Mouse (Mus musculus) CH12.LX (cell line): ENCODE measurements at regions not wholly inside any gene's neighbourhood (a gene's known extent, or its start where the extent isn't known, plus 50 kb on each side); places are given as distances from the start of the nearest gene placed in this dataset.

Experiments
- CTCF ChIP-seq, 2 experiments: IDR thresholded peaks in 1 of 2; conservative IDR thresholded peaks in 1 of 2; 2 replicates each; pipeline ENCODE4 v1.5.1; 2011 to 2012; ENCODE audit warnings: low read depth in 2 of 2, low read length in 2 of 2, improper control_type of control experiment in 1 of 2, inconsistent platforms in 1 of 2, mild to moderate bottlenecking in 1 of 2, moderate library complexity in 1 of 2
- E2F4 ChIP-seq: IDR thresholded peaks from 2 replicates; pipeline ENCODE4 v1.6.1; 2011; ENCODE audit warnings: low read depth, low read length, improper control_type of control experiment; ENCODE audit not compliant: insufficient replicate concordance
- EP300 ChIP-seq: IDR thresholded peaks from 2 replicates; pipeline ENCODE4 v1.6.1; 2011; ENCODE audit warnings: low read length, improper control_type of control experiment
- HCFC1 ChIP-seq: IDR thresholded peaks from 2 replicates; pipeline ENCODE4 v1.6.1; 2012; ENCODE audit warnings: low read depth, mild to moderate bottlenecking, inconsistent platforms, low read length, improper control_type of control experiment
- MYC ChIP-seq: IDR thresholded peaks from 2 replicates; pipeline ENCODE4 v1.6.1; 2011; ENCODE audit warnings: low read depth, mild to moderate bottlenecking, improper control_type of control experiment, low read length
- USF2 ChIP-seq: conservative IDR thresholded peaks from 2 replicates; pipeline ENCODE4 v1.6.1; 2011; ENCODE audit warnings: low read depth, low read length, improper control_type of control experiment
- ZC3H11A ChIP-seq: IDR thresholded peaks from 2 replicates; pipeline ENCODE4 v1.6.1; 2012; ENCODE audit warnings: low read depth, mild to moderate bottlenecking, inconsistent platforms, low read length, improper control_type of control experiment
- ZMIZ1 ChIP-seq: IDR thresholded peaks from 2 replicates; pipeline ENCODE4 v1.6.1; 2012; ENCODE audit warnings: low read depth, mild to moderate bottlenecking, inconsistent platforms, low read length, improper control_type of control experiment

DNA sequence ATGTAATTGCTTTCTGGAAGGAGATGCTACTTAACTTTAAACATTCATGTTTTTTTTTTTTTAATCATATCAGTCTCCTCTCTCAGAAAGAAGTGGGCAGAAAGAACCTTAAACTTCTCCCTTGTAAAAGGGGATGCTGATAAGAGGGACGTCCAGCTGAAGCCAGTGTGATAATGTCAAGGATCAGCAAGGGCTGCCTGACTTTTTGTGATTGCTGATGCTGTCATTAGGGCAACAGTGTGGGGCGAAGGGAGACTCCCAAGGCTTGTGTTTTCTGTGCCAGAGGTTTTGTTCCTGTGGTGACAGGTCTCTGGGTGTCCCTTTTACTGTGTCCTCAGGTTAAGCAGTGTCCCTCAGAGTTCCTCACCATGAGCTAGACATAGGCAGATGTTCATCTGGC, 61.8 kb upstream of the Prkar2b start:
- no peak for TF ChIP-seq HCFC1
- TF ChIP-seq ZC3H11A = no peak
- no peak for TF ChIP-seq CTCF (conservative IDR thresholded peaks at IDR 0.05 in 1 of 2, IDR thresholded peaks at IDR 0.05 in 1 of 2; ENCODE audit: low read depth in 2 of 2, low read length in 2 of 2)
- no peak for TF ChIP-seq EP300
- TF ChIP-seq ZMIZ1 = no peak
- TF ChIP-seq USF2 = no peak
- TF ChIP-seq MYC = no peak
- no peak for TF ChIP-seq E2F4
